In genomic region chr9:122863731-122864130, GRCm38 (mm10) we compare ENCODE assay signal across 19 mouse cellular contexts. TPM values are rescaled to one million over a fixed set of nuclear protein-coding genes. Genes with fewer than 3 reads are reported as not detected.
DNase-seq lines count a peak whose midpoint lies in the region; ATAC-seq and TF ChIP-seq lines count a peak whose summit lies in the region.
"Had no signal": no experiment of that assay in that cellular context is flagged by ENCODE, and none has a peak within 500 bp of the region (broad histone marks: within the 10 kb centered on the region; RNA-seq: fewer than 3 reads in every experiment).

No protein-coding gene starts in this region.

- H3K27ac ChIP-seq in heart, embryonic 16.5 days (ENCODE audit: low read length) = no peak overlapping the region
- no peak overlapping the region for H3K27ac ChIP-seq in lung, embryonic 14.5 days (ENCODE audit: low read depth)
- H3K27ac ChIP-seq in lung, postnatal 0 days (ENCODE audit: low read length) = no peak overlapping the region
- H3K27ac ChIP-seq in embryonic facial prominence, embryonic 13.5 days = no peak overlapping the region
- H3K27ac ChIP-seq in liver, embryonic 16.5 days (ENCODE audit: low read length) = no peak overlapping the region
- H3K27ac ChIP-seq: embryonic facial prominence, embryonic 12.5 days; gastrocnemius, adult 2 months had no signal

- no peak for ATAC-seq in heart, embryonic 16.5 days (replicated peaks; ENCODE audit: extremely low read depth, insufficient read depth, low FRiP score)
- ATAC-seq in lung, embryonic 14.5 days (ENCODE audit: insufficient read depth) = no peak
- no peak for ATAC-seq in lung, postnatal 0 days
- no peak for ATAC-seq in embryonic facial prominence, embryonic 13.5 days (ENCODE audit: insufficient number of reproducible peaks, insufficient read depth, low FRiP score, low TSS enrichment, low read depth)
- ATAC-seq in liver, embryonic 16.5 days (ENCODE audit: low read depth) = no peak
- no peak for ATAC-seq in activated CD4-positive, CD25-positive, alpha-beta regulatory T cell, adult 4 months
- ATAC-seq: forebrain, embryonic 14.5 days had no signal

- H3K36me3 ChIP-seq in heart, embryonic 16.5 days (ENCODE audit: control insufficient read depth, insufficient read depth) = peaks cover 37% of the 10 kb centered on the region
- peaks cover 40% of the 10 kb centered on the region for H3K36me3 ChIP-seq in lung, embryonic 14.5 days (ENCODE audit: insufficient read depth)
- peaks cover 28% of the 10 kb centered on the region for H3K36me3 ChIP-seq in lung, postnatal 0 days (ENCODE audit: insufficient read depth, low read length)
- peaks cover 38% of the 10 kb centered on the region for H3K36me3 ChIP-seq in embryonic facial prominence, embryonic 13.5 days
- peaks cover 41% of the 10 kb centered on the region for H3K36me3 ChIP-seq in liver, embryonic 16.5 days (ENCODE audit: control insufficient read depth, insufficient read depth)

- no peak for TF ChIP-seq EP300 in lung, postnatal 0 days (IDR thresholded peaks at IDR 0.05)

- 22% methylated on average over 2 of the region's 2 CpGs for WGBS in heart, embryonic 16.5 days
- 64% methylated on average over 2 of the region's 2 CpGs for WGBS in lung, embryonic 14.5 days
- 62% methylated on average over 2 of the region's 2 CpGs for WGBS in lung, postnatal 0 days
- 82% methylated on average over 2 of the region's 2 CpGs for WGBS in embryonic facial prominence, embryonic 13.5 days
- WGBS in liver, embryonic 16.5 days (ENCODE audit: insufficient replicate concordance) = 49% methylated on average over 2 of the region's 2 CpGs

- H3K27me3 ChIP-seq in heart, embryonic 16.5 days (ENCODE audit: control insufficient read depth, insufficient read depth, low read length) = no peaks in the 10 kb centered on the region
- no peaks in the 10 kb centered on the region for H3K27me3 ChIP-seq in lung, embryonic 14.5 days (ENCODE audit: insufficient read depth, low read length)
- no peaks in the 10 kb centered on the region for H3K27me3 ChIP-seq in lung, postnatal 0 days (replicated peaks; ENCODE audit: insufficient read depth, low read length)
- no peaks in the 10 kb centered on the region for H3K27me3 ChIP-seq in embryonic facial prominence, embryonic 13.5 days
- no peaks in the 10 kb centered on the region for H3K27me3 ChIP-seq in liver, embryonic 16.5 days (ENCODE audit: control insufficient read depth, insufficient read depth, low read depth, low read length)
- H3K27me3 ChIP-seq: embryonic facial prominence, embryonic 12.5 days had no signal

- no peak overlapping the region for H3K9ac ChIP-seq in heart, embryonic 16.5 days (ENCODE audit: low read length)
- no peak overlapping the region for H3K9ac ChIP-seq in lung, embryonic 14.5 days
- H3K9ac ChIP-seq in lung, postnatal 0 days (replicated peaks; ENCODE audit: low read depth) = no peak overlapping the region
- 0 out of 2 replicates have a peak overlapping the region, but pooled peaks have one; percentile 27 for H3K9ac ChIP-seq in embryonic facial prominence, embryonic 13.5 days
- no peak overlapping the region for H3K9ac ChIP-seq in liver, embryonic 16.5 days (ENCODE audit: low read depth, low read length)
- H3K9ac ChIP-seq: embryonic facial prominence, embryonic 12.5 days had no signal

- H3K4me3 ChIP-seq in heart, embryonic 16.5 days (ENCODE audit: low read length) = no peak overlapping the region
- H3K4me3 ChIP-seq in lung, embryonic 14.5 days (ENCODE audit: low read depth, low read length) = no peak overlapping the region
- H3K4me3 ChIP-seq in lung, postnatal 0 days (ENCODE audit: low read depth, low read length) = no peak overlapping the region
- no peak overlapping the region for H3K4me3 ChIP-seq in embryonic facial prominence, embryonic 13.5 days
- no peak overlapping the region for H3K4me3 ChIP-seq in liver, embryonic 16.5 days (ENCODE audit: low read depth, low read length)

- H3K9me3 ChIP-seq in heart, embryonic 16.5 days (replicated peaks; ENCODE audit: control insufficient read depth, low read length) = peaks cover 32% of the 10 kb centered on the region
- peaks cover 20% of the 10 kb centered on the region; the same call in 1 of the 2 replicates for H3K9me3 ChIP-seq in lung, embryonic 14.5 days (ENCODE audit: low read depth, low read length)
- peaks cover 20% of the 10 kb centered on the region for H3K9me3 ChIP-seq in lung, postnatal 0 days (ENCODE audit: low read length)
- H3K9me3 ChIP-seq in embryonic facial prominence, embryonic 13.5 days = peaks cover 15% of the 10 kb centered on the region
- peaks cover 15% of the 10 kb centered on the region for H3K9me3 ChIP-seq in liver, embryonic 16.5 days (replicated peaks; ENCODE audit: control insufficient read depth, low read length)
- H3K9me3 ChIP-seq: embryonic facial prominence, embryonic 12.5 days had no signal

- peak overlapping the region; percentile 84 for H3K4me2 ChIP-seq in heart, embryonic 16.5 days (ENCODE audit: low read depth, low read length)
- peak overlapping the region; percentile 73 for H3K4me2 ChIP-seq in lung, embryonic 14.5 days
- H3K4me2 ChIP-seq in lung, postnatal 0 days (replicated peaks; ENCODE audit: low read depth, low read length) = no peak overlapping the region
- H3K4me2 ChIP-seq in embryonic facial prominence, embryonic 13.5 days = no peak overlapping the region; the same call in 1 of the 2 replicates
- H3K4me2 ChIP-seq in liver, embryonic 16.5 days (ENCODE audit: low read depth, low read length) = peak overlapping the region; percentile 4; the same call in 1 of the 2 replicates

- DNase-seq in heart, adult 8-10 months (ENCODE audit: low spot score) = no peak
- no peak for DNase-seq in lung, embryonic 14.5 days
- DNase-seq in lung, postnatal 0 days (ENCODE audit: low spot score) = no peak
- DNase-seq in left cerebral cortex, adult 11 months (ENCODE audit: low spot score) = no peak
- DNase-seq: adrenal gland, postnatal 10 days; cerebellum, postnatal 25 days; gastrocnemius, adult 2 months; kidney, postnatal 14 days; lung, adult 18-20 months; right cerebral cortex, adult 18-20 months; thymus, adult 2 months had no signal

- no peak for TF ChIP-seq CTCF in lung, embryonic 14.5 days (IDR thresholded peaks at IDR 0.05; ENCODE audit: low read depth)
- TF ChIP-seq CTCF in lung, postnatal 0 days (IDR thresholded peaks at IDR 0.05) = no peak

- peaks cover 19% of the 10 kb centered on the region for H3K4me1 ChIP-seq in heart, embryonic 16.5 days (ENCODE audit: control insufficient read depth, insufficient read depth, low read length)
- H3K4me1 ChIP-seq in lung, embryonic 14.5 days (ENCODE audit: insufficient read depth) = 0 out of 2 replicates have a peak, but pooled peaks cover 4% of the 10 kb centered on the region
- peaks cover 8% of the 10 kb centered on the region; the same call in 1 of the 2 replicates for H3K4me1 ChIP-seq in lung, postnatal 0 days (ENCODE audit: insufficient read depth, low read depth, low read length)
- peaks cover 19% of the 10 kb centered on the region for H3K4me1 ChIP-seq in embryonic facial prominence, embryonic 13.5 days
- peaks cover 15% of the 10 kb centered on the region for H3K4me1 ChIP-seq in liver, embryonic 16.5 days (ENCODE audit: control insufficient read depth, low read depth, low read length)

RNA-seq across cellular contexts. Expression of gene Zfp445, which starts 2.1 kb away (rescaled TPM):
- polyA plus RNA-seq in heart, embryonic 16.5 days (2015; fragmentation: Nextera tagmentation; extraction: Ambion mirVana) = 41.4 and 42.7 TPM in 2 replicates
- 10 to 100 TPM; 66.2 to 94.7 (median 75.8) TPM for total RNA-seq in heart, adult 8-10 months (2022)
- 70.9 and 71.0 TPM in 2 replicates for polyA plus RNA-seq in lung, embryonic 14.5 days (2014; fragmentation: Nextera tagmentation; extraction: Ambion mirVana)
- polyA plus RNA-seq in lung, postnatal 0 days (2015; fragmentation: Nextera tagmentation; extraction: Ambion mirVana) = 21.7 and 25.4 TPM in 2 replicates
- 78.0 and 80.8 TPM in 2 replicates for polyA plus RNA-seq in embryonic facial prominence, embryonic 13.5 days (2015; fragmentation: Nextera tagmentation; extraction: Ambion mirVana)
- 19.4 and 20.3 TPM in 2 replicates for polyA plus RNA-seq in liver, embryonic 16.5 days (2015; fragmentation: Nextera tagmentation; extraction: Ambion mirVana)
- 10 to 100 TPM; 23.7 to 38.9 TPM for polyA plus RNA-seq in activated CD4-positive, CD25-positive, alpha-beta regulatory T cell, adult 4 months (2017; shearing (Covaris generic))

RNA-seq across cellular contexts. Expression of gene Gm35549, which starts 19.9 kb away (rescaled TPM):
- polyA plus RNA-seq in heart, embryonic 16.5 days (2015; fragmentation: Nextera tagmentation; extraction: Ambion mirVana) = not detected in 2 replicates
- total RNA-seq in heart, adult 8-10 months (2022) = not detected
- polyA plus RNA-seq in lung, embryonic 14.5 days (2014; fragmentation: Nextera tagmentation; extraction: Ambion mirVana) = 0.75 and 0.78 TPM in 2 replicates
- 0.24 and 0.33 TPM in 2 replicates for polyA plus RNA-seq in lung, postnatal 0 days (2015; fragmentation: Nextera tagmentation; extraction: Ambion mirVana)
- polyA plus RNA-seq in embryonic facial prominence, embryonic 13.5 days (2015; fragmentation: Nextera tagmentation; extraction: Ambion mirVana) = 0.62 and 0.73 TPM in 2 replicates
- 0.16 TPM in 1 of 2 replicates, not detected in the other for polyA plus RNA-seq in liver, embryonic 16.5 days (2015; fragmentation: Nextera tagmentation; extraction: Ambion mirVana)
- 1 to 10 TPM; 1.3 to 1.9 TPM for polyA plus RNA-seq in activated CD4-positive, CD25-positive, alpha-beta regulatory T cell, adult 4 months (2017; shearing (Covaris generic))
- total RNA-seq: adrenal gland, postnatal 10 days; gastrocnemius, adult 2 months; layer of hippocampus, postnatal 25 days; megakaryocyte, adult 5-6 weeks had no signal
- polyA plus RNA-seq: thymus, adult 2 months had no signal

RNA-seq across cellular contexts. Expression of gene Zkscan7, which starts 21.8 kb away (rescaled TPM):
- polyA plus RNA-seq in heart, embryonic 16.5 days (2015; fragmentation: Nextera tagmentation; extraction: Ambion mirVana) = 2.8 and 3.2 TPM in 2 replicates
- 1 to 10 TPM; 4.1 to 7.8 (median 6.6) TPM for total RNA-seq in heart, adult 8-10 months (2022)
- 2.5 and 3.0 TPM in 2 replicates for polyA plus RNA-seq in lung, embryonic 14.5 days (2014; fragmentation: Nextera tagmentation; extraction: Ambion mirVana)
- 2.7 and 2.9 TPM in 2 replicates for polyA plus RNA-seq in lung, postnatal 0 days (2015; fragmentation: Nextera tagmentation; extraction: Ambion mirVana)
- 5.6 and 5.9 TPM in 2 replicates for polyA plus RNA-seq in embryonic facial prominence, embryonic 13.5 days (2015; fragmentation: Nextera tagmentation; extraction: Ambion mirVana)
- 0.69 and 1.0 TPM in 2 replicates for polyA plus RNA-seq in liver, embryonic 16.5 days (2015; fragmentation: Nextera tagmentation; extraction: Ambion mirVana)
- 1 to 10 TPM; 1.4 to 6.6 TPM for polyA plus RNA-seq in activated CD4-positive, CD25-positive, alpha-beta regulatory T cell, adult 4 months (2017; shearing (Covaris generic))

RNA-seq across cellular contexts. Expression of gene Tcaim, which starts 58.4 kb away (rescaled TPM):
- polyA plus RNA-seq in heart, embryonic 16.5 days (2015; fragmentation: Nextera tagmentation; extraction: Ambion mirVana) = 6.8 and 8.4 TPM in 2 replicates
- total RNA-seq in heart, adult 8-10 months (2022) = 10 to 100 TPM; 45.2 to 50.8 (median 46.9) TPM
- polyA plus RNA-seq in lung, embryonic 14.5 days (2014; fragmentation: Nextera tagmentation; extraction: Ambion mirVana) = 5.7 and 6.6 TPM in 2 replicates
- polyA plus RNA-seq in lung, postnatal 0 days (2015; fragmentation: Nextera tagmentation; extraction: Ambion mirVana) = 4.7 and 5.0 TPM in 2 replicates
- 7.5 and 8.6 TPM in 2 replicates for polyA plus RNA-seq in embryonic facial prominence, embryonic 13.5 days (2015; fragmentation: Nextera tagmentation; extraction: Ambion mirVana)
- polyA plus RNA-seq in liver, embryonic 16.5 days (2015; fragmentation: Nextera tagmentation; extraction: Ambion mirVana) = 2.0 and 2.1 TPM in 2 replicates
- 10 to 100 TPM; 11.6 to 14.5 TPM for polyA plus RNA-seq in activated CD4-positive, CD25-positive, alpha-beta regulatory T cell, adult 4 months (2017; shearing (Covaris generic))

RNA-seq across cellular contexts. Expression of gene Zfp105, which starts 59.1 kb away (rescaled TPM):
- polyA plus RNA-seq in heart, embryonic 16.5 days (2015; fragmentation: Nextera tagmentation; extraction: Ambion mirVana) = 8.9 and 9.5 TPM in 2 replicates
- total RNA-seq in heart, adult 8-10 months (2022) = 1 to 10 TPM; 1.0 to 2.3 (median 1.5) TPM
- 22.7 and 24.8 TPM in 2 replicates for polyA plus RNA-seq in lung, embryonic 14.5 days (2014; fragmentation: Nextera tagmentation; extraction: Ambion mirVana)
- 9.6 and 11.0 TPM in 2 replicates for polyA plus RNA-seq in lung, postnatal 0 days (2015; fragmentation: Nextera tagmentation; extraction: Ambion mirVana)
- 23.9 and 24.5 TPM in 2 replicates for polyA plus RNA-seq in embryonic facial prominence, embryonic 13.5 days (2015; fragmentation: Nextera tagmentation; extraction: Ambion mirVana)
- 1.6 and 1.8 TPM in 2 replicates for polyA plus RNA-seq in liver, embryonic 16.5 days (2015; fragmentation: Nextera tagmentation; extraction: Ambion mirVana)
- polyA plus RNA-seq in activated CD4-positive, CD25-positive, alpha-beta regulatory T cell, adult 4 months (2017; shearing (Covaris generic)) = not detected

Comparison
In these comparisons a context has a peak if more than half of its experiments do, and no peak if none do; other contexts are left out.
1. H3K4me2 ChIP-seq: peak in heart, embryonic 16.5 days (single experiment), lung, embryonic 14.5 days (single experiment) and liver, embryonic 16.5 days (single experiment); none in lung, postnatal 0 days (single experiment) and embryonic facial prominence, embryonic 13.5 days (single experiment).